Mouse (Mus musculus): ENCODE measurements at regions not wholly inside any gene's neighbourhood (a gene's known extent, or its start where the extent isn't known, plus 50 kb on each side); places are given as distances from the start of the nearest gene placed in this dataset.

DNA sequence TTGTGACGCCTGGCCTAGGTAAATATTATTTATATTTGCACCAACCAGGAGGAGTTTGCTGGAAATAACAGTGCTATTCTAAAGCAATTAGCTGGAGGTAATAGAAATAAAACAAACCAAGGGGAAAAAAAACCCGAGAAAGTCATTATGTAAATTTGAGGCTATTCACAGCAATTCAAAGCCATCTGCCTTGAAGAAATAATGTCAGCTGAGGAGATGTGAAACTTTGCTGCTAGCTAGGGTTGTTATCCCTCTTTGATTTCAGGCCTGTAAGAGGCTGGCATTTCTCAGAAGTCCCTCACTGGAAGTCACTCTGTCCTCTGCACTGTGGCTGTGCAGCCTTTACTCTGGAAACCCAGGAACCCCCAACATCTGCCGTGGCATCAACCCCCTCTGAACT is 67.5 kb upstream of the Map1b start:
- TF ChIP-seq POLR2A (IDR thresholded peaks at IDR 0.05; ENCODE audit: control insufficient read depth, low read depth, low read length) (no peak), CTCF (IDR thresholded peaks at IDR 0.05; ENCODE audit: control insufficient read depth, insufficient read depth, insufficient replicate concordance, low read depth, low read length) (no peak)

All from testis, adult 2 months (tissue).